Mouse (Mus musculus): ENCODE data around the gene Lsp1. TPM values are rescaled to one million over a fixed set of nuclear protein-coding genes. Genes with fewer than 3 reads are reported as not detected.

The Lsp1 gene
- polyA plus RNA-seq, 1 experiment from 2014 or later, result 161 TPM

DNA sequence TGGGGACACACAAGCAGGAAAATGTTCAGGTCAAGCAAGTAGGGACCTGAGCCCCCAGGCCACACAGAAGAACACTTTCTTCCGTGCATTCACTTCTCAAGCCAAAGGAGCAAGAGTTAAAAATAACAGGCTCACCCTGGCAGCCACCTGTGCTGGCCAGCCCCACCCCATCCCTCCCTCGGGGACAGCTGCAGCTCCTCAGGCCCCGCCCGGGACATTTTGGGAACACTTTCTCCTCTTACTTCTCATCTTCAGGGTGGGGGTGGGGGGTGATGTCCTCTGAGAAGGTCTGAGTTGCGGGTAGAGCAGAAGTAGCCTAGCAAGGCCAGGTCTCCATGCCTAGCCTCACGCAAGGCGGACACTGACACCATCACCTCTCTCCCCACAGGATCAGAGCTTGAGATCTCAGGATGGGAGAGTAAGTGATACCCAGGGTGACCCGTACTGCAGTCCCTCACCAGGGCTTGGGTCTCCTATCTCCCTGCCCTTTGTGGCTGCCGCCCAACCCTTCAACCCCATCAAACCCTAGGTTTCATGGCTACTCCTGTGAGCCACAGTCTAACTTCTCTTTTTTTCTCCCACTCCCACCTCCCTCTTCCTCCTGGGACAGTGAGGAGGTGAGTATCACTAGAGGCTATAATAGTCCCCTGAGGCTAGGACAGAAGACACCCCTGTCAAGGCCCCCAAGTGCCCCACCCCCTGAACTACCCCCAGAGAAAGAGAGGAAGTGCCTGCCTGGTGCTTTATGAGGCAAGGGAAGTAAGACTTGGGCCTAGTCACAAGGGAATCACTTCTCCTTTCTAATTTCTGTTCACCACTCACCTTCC is 18.3 kb upstream of the Lsp1 start:
- H3K4me3 ChIP-seq (replicated peaks; ENCODE audit: low read depth, low read length), result no peak overlapping the region
- 0 out of 2 replicates have a peak, but pooled peaks cover 6% of the 10 kb centered on the region for H3K4me1 ChIP-seq (replicated peaks; ENCODE audit: insufficient read depth, low read length)
- ATAC-seq (replicated peaks; ENCODE audit: low FRiP score, low read depth) (no peak), DNase-seq (ENCODE audit: low spot score) (no peak)
- no peaks in the 10 kb centered on the region for H3K36me3 ChIP-seq (ENCODE audit: insufficient read depth, low read length)
- WGBS, result 58% methylated on average over 9 of the region's 9 CpGs
- peak overlapping the region; percentile 5; the same call in 1 of the 2 replicates for H3K9ac ChIP-seq (ENCODE audit: low read depth, low read length)
- H3K9me3 ChIP-seq (replicated peaks; ENCODE audit: low read length), result no peaks in the 10 kb centered on the region
- no peak overlapping the region for H3K27ac ChIP-seq
- H3K27me3 ChIP-seq (ENCODE audit: insufficient read depth, low read length), result no peaks in the 10 kb centered on the region
- no peak overlapping the region for H3K4me2 ChIP-seq (ENCODE audit: low read length)
- no peak for TF ChIP-seq CTCF (IDR thresholded peaks at IDR 0.05; ENCODE audit: low read depth)

- no peaks in the 10 kb centered on the region for H3K27me3 ChIP-seq (ENCODE audit: insufficient read depth, low read length)
- DNase-seq (ENCODE audit: low spot score) (no peak), ATAC-seq (replicated peaks; ENCODE audit: low FRiP score, low read depth) (no peak)
- H3K4me3 ChIP-seq (replicated peaks; ENCODE audit: low read depth, low read length), result no peak overlapping the region
- H3K4me1 ChIP-seq (replicated peaks; ENCODE audit: insufficient read depth, low read length), result 0 out of 2 replicates have a peak, but pooled peaks cover 6% of the 10 kb centered on the region
- 93% methylated on average over 7 of the region's 7 CpGs for whole genome bisulfite sequencing
- H3K9ac ChIP-seq (ENCODE audit: low read depth, low read length), result no peak overlapping the region
- TF ChIP-seq CTCF (IDR thresholded peaks at IDR 0.05; ENCODE audit: low read depth), result no peak
- no peaks in the 10 kb centered on the region for H3K9me3 ChIP-seq (replicated peaks; ENCODE audit: low read length)
- no peak overlapping the region for H3K4me2 ChIP-seq (ENCODE audit: low read length)
- H3K36me3 ChIP-seq (ENCODE audit: insufficient read depth, low read length), result no peaks in the 10 kb centered on the region
- no peak overlapping the region for H3K27ac ChIP-seq
Measured at GRCm38 (mm10) chr7:142442908-142443420, 17.6 kb upstream of the Lsp1 start.

DNA sequence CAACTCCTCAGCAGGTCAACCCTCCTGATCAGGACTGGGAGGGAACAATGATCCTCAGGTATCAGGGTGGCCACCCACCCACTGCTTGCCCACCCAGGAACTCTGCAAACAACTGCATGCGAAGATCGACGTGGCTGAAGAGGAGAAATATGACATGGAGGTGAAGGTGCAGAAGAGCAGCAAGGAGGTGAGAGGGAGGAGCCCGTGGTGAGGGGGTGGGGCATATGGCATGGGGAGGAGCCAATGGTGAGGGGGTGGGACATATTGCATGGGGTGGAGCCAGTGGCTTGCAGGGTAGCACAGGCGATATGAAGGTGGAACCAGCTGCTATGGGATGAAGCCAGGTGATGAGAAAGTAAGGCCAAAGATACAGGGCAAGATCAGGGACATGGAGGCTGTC is 17.1 kb upstream of the Lsp1 start:
- Histone ChIP-seq H3K9me3 (replicated peaks; ENCODE audit: low read length) (no peaks in the 10 kb centered on the region), H3K27me3 (ENCODE audit: insufficient read depth, low read length) (no peaks in the 10 kb centered on the region), H3K4me2 (ENCODE audit: low read length) (no peak overlapping the region), H3K27ac (no peak overlapping the region), H3K9ac (ENCODE audit: low read depth, low read length) (no peak overlapping the region), H3K4me1 (replicated peaks; ENCODE audit: insufficient read depth, low read length) (0 out of 2 replicates have a peak, but pooled peaks cover 6% of the 10 kb centered on the region), H3K36me3 (ENCODE audit: insufficient read depth, low read length) (no peaks in the 10 kb centered on the region), H3K4me3 (replicated peaks; ENCODE audit: low read depth, low read length) (no peak overlapping the region)
- ATAC-seq (replicated peaks; ENCODE audit: low FRiP score, low read depth) (no peak), DNase-seq (ENCODE audit: low spot score) (no peak)
- TF ChIP-seq CTCF (IDR thresholded peaks at IDR 0.05; ENCODE audit: low read depth), result no peak
- 75% methylated on average over 5 of the region's 5 CpGs for WGBS

DNA sequence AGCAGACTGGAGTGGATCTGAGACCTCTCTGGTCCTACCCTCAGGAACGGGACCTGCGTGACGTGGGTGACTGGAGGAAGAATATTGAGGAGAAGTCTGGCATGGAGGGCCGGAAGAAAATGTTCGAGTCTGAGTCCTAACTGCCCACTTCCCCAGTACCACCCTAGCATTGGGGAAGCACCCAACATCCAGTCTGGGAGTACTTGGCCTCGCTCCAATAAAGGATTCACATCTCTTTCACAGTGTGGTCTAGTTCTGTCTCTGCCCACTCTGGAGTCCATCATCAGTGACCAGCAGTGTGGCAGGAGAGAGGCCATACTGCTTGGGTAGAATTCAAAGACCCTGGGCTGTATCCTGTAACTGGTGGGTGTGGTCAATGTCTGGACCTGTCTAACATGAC is 16.4 kb upstream of the Lsp1 start:
- no peak overlapping the region for H3K27ac ChIP-seq
- no peak overlapping the region for H3K9ac ChIP-seq (ENCODE audit: low read depth, low read length)
- no peak for DNase-seq (ENCODE audit: low spot score)
- H3K36me3 ChIP-seq (ENCODE audit: insufficient read depth, low read length), result no peaks in the 10 kb centered on the region
- no peak for ATAC-seq (replicated peaks; ENCODE audit: low FRiP score, low read depth)
- TF ChIP-seq CTCF (IDR thresholded peaks at IDR 0.05; ENCODE audit: low read depth), result no peak
- no peaks in the 10 kb centered on the region for H3K9me3 ChIP-seq (replicated peaks; ENCODE audit: low read length)
- WGBS, result 94% methylated on average over 6 of the region's 6 CpGs
- H3K4me2 ChIP-seq (ENCODE audit: low read length), result no peak overlapping the region
- no peaks in the 10 kb centered on the region for H3K27me3 ChIP-seq (ENCODE audit: insufficient read depth, low read length)
- no peak overlapping the region for H3K4me3 ChIP-seq (replicated peaks; ENCODE audit: low read depth, low read length)
- 0 out of 2 replicates have a peak, but pooled peaks cover 6% of the 10 kb centered on the region for H3K4me1 ChIP-seq (replicated peaks; ENCODE audit: insufficient read depth, low read length)

DNA sequence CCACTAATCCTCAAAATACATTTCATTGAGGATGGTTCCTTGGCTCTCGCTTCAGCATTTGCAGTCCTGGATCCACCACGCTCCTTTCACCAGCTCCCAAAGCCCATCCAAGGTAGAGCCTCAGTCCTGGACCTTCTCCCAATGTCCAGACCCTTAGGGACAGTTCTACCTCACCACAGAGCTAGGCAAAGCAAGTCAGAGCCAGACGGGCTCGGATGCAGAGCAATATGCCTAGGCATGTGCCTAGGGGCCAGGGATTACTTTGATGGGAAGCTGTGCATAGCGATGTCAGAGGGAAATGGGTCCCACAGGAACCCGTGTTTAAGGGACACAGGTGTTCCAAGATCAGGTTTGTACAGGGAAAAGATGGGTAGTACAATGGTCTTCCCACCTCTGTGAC is 15.3 kb upstream of the Lsp1 start:
- Histone ChIP-seq H3K4me3 (replicated peaks; ENCODE audit: low read depth, low read length) (no peak overlapping the region), H3K9ac (ENCODE audit: low read depth, low read length) (no peak overlapping the region), H3K36me3 (ENCODE audit: insufficient read depth, low read length) (no peaks in the 10 kb centered on the region), H3K9me3 (replicated peaks; ENCODE audit: low read length) (no peaks in the 10 kb centered on the region), H3K4me1 (replicated peaks; ENCODE audit: insufficient read depth, low read length) (0 out of 2 replicates have a peak, but pooled peaks cover 6% of the 10 kb centered on the region), H3K27ac (no peak overlapping the region), H3K4me2 (ENCODE audit: low read length) (no peak overlapping the region), H3K27me3 (ENCODE audit: insufficient read depth, low read length) (no peaks in the 10 kb centered on the region)
- TF ChIP-seq CTCF (IDR thresholded peaks at IDR 0.05; ENCODE audit: low read depth), result no peak
- no peak for ATAC-seq (replicated peaks; ENCODE audit: low FRiP score, low read depth)
- 92% methylated on average over 6 of the region's 6 CpGs for WGBS
- DNase-seq (ENCODE audit: low spot score), result no peak

DNA sequence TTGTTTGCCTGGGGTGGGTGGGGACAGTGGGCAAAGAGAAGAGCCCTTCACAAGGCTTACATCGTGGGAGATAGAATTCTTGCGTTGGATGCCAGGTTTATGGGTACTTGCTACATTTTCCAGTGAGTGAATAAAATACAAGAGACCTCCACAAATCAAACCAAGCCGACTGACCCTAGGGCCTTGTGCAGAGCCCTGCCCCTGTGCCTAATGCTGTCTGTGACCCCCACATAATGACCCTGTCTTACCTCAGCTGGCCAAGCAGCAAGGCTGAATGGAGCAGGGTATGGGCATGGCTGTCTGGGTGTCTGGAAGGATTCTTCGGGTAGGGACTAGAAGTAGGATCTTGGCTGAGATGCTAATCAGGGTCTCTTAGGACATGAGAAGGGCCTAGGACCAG is 14.3 kb upstream of the Lsp1 start:
- H3K4me3 ChIP-seq (replicated peaks; ENCODE audit: low read depth, low read length), result no peak overlapping the region
- H3K27me3 ChIP-seq (ENCODE audit: insufficient read depth, low read length), result no peaks in the 10 kb centered on the region
- no peak overlapping the region for H3K4me2 ChIP-seq (ENCODE audit: low read length)
- TF ChIP-seq CTCF (IDR thresholded peaks at IDR 0.05; ENCODE audit: low read depth), result no peak
- no peak overlapping the region for H3K9ac ChIP-seq (ENCODE audit: low read depth, low read length)
- H3K9me3 ChIP-seq (replicated peaks; ENCODE audit: low read length), result no peaks in the 10 kb centered on the region
- 0 out of 2 replicates have a peak, but pooled peaks cover 3% of the 10 kb centered on the region for H3K4me1 ChIP-seq (replicated peaks; ENCODE audit: insufficient read depth, low read length)
- DNase-seq (ENCODE audit: low spot score) (no peak), ATAC-seq (replicated peaks; ENCODE audit: low FRiP score, low read depth) (no peak)
- WGBS, result 74% methylated on average over 4 of the region's 4 CpGs
- H3K36me3 ChIP-seq (ENCODE audit: insufficient read depth, low read length), result no peaks in the 10 kb centered on the region
- H3K27ac ChIP-seq, result no peak overlapping the region
